Mouse (Mus musculus): ENCODE results near the gene Ppp2r5c.

DNA sequence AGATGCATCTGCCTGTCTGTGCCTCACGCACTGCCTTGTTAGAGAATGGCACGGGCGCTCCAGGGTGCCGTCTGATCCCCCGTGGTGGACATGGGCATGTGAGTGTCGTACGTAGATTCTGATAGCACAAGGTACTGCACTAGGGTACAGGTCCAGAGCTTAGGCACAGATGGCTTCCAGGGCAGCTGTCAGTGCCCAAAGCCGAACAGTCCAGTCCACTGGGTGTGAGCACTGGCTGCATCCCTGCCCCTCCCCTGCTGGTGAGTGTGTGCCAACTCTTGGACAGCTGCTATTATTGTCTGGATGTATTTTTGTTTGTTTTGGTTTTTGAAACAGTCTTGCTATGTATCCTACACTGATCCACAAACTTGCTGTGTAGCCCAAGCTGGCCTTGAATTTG, 68.8 kb downstream of the Ppp2r5c start:
- no peak for TF ChIP-seq POLR2A (IDR thresholded peaks at IDR 0.05; ENCODE audit: low read depth, low read length)
- no peak for TF ChIP-seq CTCF (IDR thresholded peaks at IDR 0.05; ENCODE audit: extremely low read depth, insufficient read depth, insufficient read length, insufficient replicate concordance)

Measured in spleen, adult 2 months (tissue).